In the genomic region with DNA sequence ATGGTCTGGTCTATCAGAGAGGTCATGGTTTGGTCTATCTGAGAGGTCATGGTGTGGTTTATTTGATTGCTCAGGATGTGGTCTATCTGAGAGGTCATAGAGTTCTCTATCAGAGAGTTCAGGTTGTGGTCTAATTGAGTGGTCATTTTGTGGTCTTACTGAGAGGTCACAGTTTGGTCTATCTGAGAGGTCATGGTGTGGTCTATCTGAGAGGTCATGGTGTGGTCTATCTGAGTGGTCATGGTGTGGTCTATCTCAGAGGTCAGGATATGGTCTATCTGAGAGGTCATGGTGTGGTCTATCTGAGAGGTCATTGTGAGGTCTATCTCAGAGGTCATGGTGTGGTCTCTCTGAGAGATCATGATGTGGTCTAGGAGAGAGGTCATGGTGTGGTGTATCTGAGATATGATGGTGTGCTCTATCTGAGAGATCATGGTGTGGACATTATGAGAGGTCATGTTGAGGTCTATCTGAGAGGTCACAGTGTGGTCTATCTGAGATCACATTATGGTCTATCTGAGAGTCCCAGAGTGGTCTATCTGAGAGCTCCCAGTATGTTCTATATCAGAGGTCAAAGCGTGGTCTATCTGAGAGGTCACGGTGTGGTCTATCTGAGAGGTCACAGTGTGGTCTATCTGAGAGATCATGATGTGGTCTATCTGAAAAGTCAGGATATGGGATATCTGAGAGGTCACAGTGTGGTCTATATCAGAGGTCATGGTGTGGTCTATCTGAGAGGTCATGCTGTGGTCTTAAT, we compare ENCODE assay signal across 9 mouse cellular contexts. TPM values are rescaled to one million over a fixed set of nuclear protein-coding genes. Genes with fewer than 3 reads are reported as not detected.
DNase-seq lines count a peak whose midpoint lies in the region; ATAC-seq and TF ChIP-seq lines count a peak whose summit lies in the region.
"Had no signal": no experiment of that assay in that cellular context is flagged by ENCODE, and none has a peak within 500 bp of the region (broad histone marks: within the 10 kb centered on the region; RNA-seq: fewer than 3 reads in every experiment).

No protein-coding gene starts in this region.

- H3K27ac ChIP-seq in lung, embryonic 14.5 days (ENCODE audit: low read depth), result no peak overlapping the region
- no peak overlapping the region for H3K27ac ChIP-seq in forebrain, embryonic 15.5 days (replicated peaks)
- no peak overlapping the region for H3K27ac ChIP-seq in liver, embryonic 14.5 days
- no peak overlapping the region for H3K27ac ChIP-seq in stomach, embryonic 14.5 days (ENCODE audit: low read length)

- no peaks in the 10 kb centered on the region for H3K27me3 ChIP-seq in lung, embryonic 14.5 days (ENCODE audit: insufficient read depth, low read length)
- no peaks in the 10 kb centered on the region for H3K27me3 ChIP-seq in forebrain, embryonic 15.5 days
- no peaks in the 10 kb centered on the region for H3K27me3 ChIP-seq in liver, embryonic 14.5 days (ENCODE audit: control insufficient read depth, insufficient read depth, low read length)
- no peaks in the 10 kb centered on the region for H3K27me3 ChIP-seq in stomach, embryonic 14.5 days (ENCODE audit: control insufficient read depth, insufficient read depth, low read length)

- no peaks in the 10 kb centered on the region for H3K36me3 ChIP-seq in lung, embryonic 14.5 days (ENCODE audit: insufficient read depth)
- H3K36me3 ChIP-seq in forebrain, embryonic 15.5 days, result no peaks in the 10 kb centered on the region
- no peaks in the 10 kb centered on the region for H3K36me3 ChIP-seq in liver, embryonic 14.5 days (replicated peaks; ENCODE audit: control insufficient read depth, insufficient read depth, low read depth)
- no peaks in the 10 kb centered on the region for H3K36me3 ChIP-seq in stomach, embryonic 14.5 days (ENCODE audit: control insufficient read depth, insufficient read depth, low read length)

- TF ChIP-seq EP300 in liver, embryonic 14.5 days (IDR thresholded peaks at IDR 0.05; ENCODE audit: low read depth), result no peak

- ATAC-seq in lung, embryonic 14.5 days (ENCODE audit: insufficient read depth), result peak; percentile 60
- ATAC-seq in forebrain, embryonic 15.5 days (replicated peaks), result peak; percentile 64
- ATAC-seq in liver, embryonic 14.5 days (ENCODE audit: insufficient read depth), result peak; percentile 67
- ATAC-seq in stomach, embryonic 14.5 days (ENCODE audit: insufficient number of reproducible peaks, insufficient read depth, low FRiP score, low read depth), result peak; percentile 84

- DNase-seq in lung, embryonic 14.5 days, result peak; percentile 50
- DNase-seq in lung, postnatal 10 days, result no peak
- DNase-seq in liver, embryonic 14.5 days (ENCODE audit: low read depth in 3 of 3, low spot score in 3 of 3), result peak in 1 of 3 experiments; percentile 64
- DNase-seq in urinary bladder, adult 18-20 months (ENCODE audit: low spot score in 2 of 2), result no peak
- no peak for DNase-seq in c-Kit-positive CD71-positive TER-119-positive erythroid progenitor cells, embryonic 14.5 days (ENCODE audit: low spot score)
- DNase-seq in lung, postnatal 4 days, result no peak
- DNase-seq: lung, postnatal 36 days had no signal

- WGBS in lung, embryonic 14.5 days, result 83% methylated on average over 2 of the region's 2 CpGs
- WGBS in forebrain, embryonic 15.5 days, result 80% methylated on average over 2 of the region's 2 CpGs
- 69% methylated on average over 2 of the region's 2 CpGs for WGBS in liver, embryonic 14.5 days (ENCODE audit: insufficient replicate concordance)
- WGBS in stomach, embryonic 14.5 days, result 91% methylated on average over 2 of the region's 2 CpGs

- no peak for TF ChIP-seq CTCF in lung, embryonic 14.5 days (IDR thresholded peaks at IDR 0.05; ENCODE audit: low read depth)
- no peak for TF ChIP-seq CTCF in liver, embryonic 14.5 days (IDR thresholded peaks at IDR 0.05; ENCODE audit: low read depth)

- no peaks in the 10 kb centered on the region for H3K4me1 ChIP-seq in lung, embryonic 14.5 days (ENCODE audit: insufficient read depth)
- H3K4me1 ChIP-seq in forebrain, embryonic 15.5 days, result no peaks in the 10 kb centered on the region
- H3K4me1 ChIP-seq in liver, embryonic 14.5 days (replicated peaks; ENCODE audit: control insufficient read depth in 2 of 2, insufficient read depth in 2 of 2, low read length in 1 of 2), result no peaks in the 10 kb centered on the region
- H3K4me1 ChIP-seq in stomach, embryonic 14.5 days (ENCODE audit: control insufficient read depth, insufficient read depth, low read length), result no peaks in the 10 kb centered on the region

- peaks cover 16% of the 10 kb centered on the region for H3K9me3 ChIP-seq in lung, embryonic 14.5 days (ENCODE audit: low read depth, low read length)
- H3K9me3 ChIP-seq in forebrain, embryonic 15.5 days, result peaks cover 10% of the 10 kb centered on the region
- H3K9me3 ChIP-seq in liver, embryonic 14.5 days (ENCODE audit: control insufficient read depth, low read length), result peaks cover 3% of the 10 kb centered on the region
- H3K9me3 ChIP-seq in stomach, embryonic 14.5 days (ENCODE audit: control insufficient read depth, low read depth, low read length), result peaks cover 13% of the 10 kb centered on the region; the same call in 1 of the 2 replicates

- H3K9ac ChIP-seq in lung, embryonic 14.5 days, result no peak overlapping the region
- no peak overlapping the region for H3K9ac ChIP-seq in forebrain, embryonic 15.5 days (replicated peaks)
- H3K9ac ChIP-seq in liver, embryonic 14.5 days (replicated peaks), result no peak overlapping the region
- no peak overlapping the region for H3K9ac ChIP-seq in stomach, embryonic 14.5 days (replicated peaks; ENCODE audit: low read depth, low read length)

- H3K4me3 ChIP-seq in lung, embryonic 14.5 days (ENCODE audit: low read depth, low read length), result no peak overlapping the region
- H3K4me3 ChIP-seq in forebrain, embryonic 15.5 days, result no peak overlapping the region
- H3K4me3 ChIP-seq in liver, embryonic 14.5 days (ENCODE audit: insufficient read depth in 1 of 2, low read depth in 2 of 2, low read length in 2 of 2), result no peak overlapping the region
- H3K4me3 ChIP-seq in stomach, embryonic 14.5 days (ENCODE audit: low read depth, low read length), result no peak overlapping the region

- no peak overlapping the region for H3K4me2 ChIP-seq in lung, embryonic 14.5 days
- H3K4me2 ChIP-seq in forebrain, embryonic 15.5 days (replicated peaks), result no peak overlapping the region
- H3K4me2 ChIP-seq in liver, embryonic 14.5 days (ENCODE audit: low read depth), result no peak overlapping the region
- no peak overlapping the region for H3K4me2 ChIP-seq in stomach, embryonic 14.5 days (replicated peaks; ENCODE audit: low read depth, low read length)

RNA-seq across cellular contexts. Expression of a gene that starts 11.8 kb away (rescaled TPM):
- polyA plus RNA-seq in lung, embryonic 14.5 days (2014; fragmentation: Nextera tagmentation; extraction: Ambion mirVana), result not detected in 2 replicates
- polyA plus RNA-seq in forebrain, embryonic 15.5 days (2015; fragmentation: Nextera tagmentation; extraction: Ambion mirVana), result not detected in 2 replicates
- polyA plus RNA-seq in liver, embryonic 14.5 days (2012; rRNA removed), result not detected in 2 replicates
- not detected in 2 replicates for polyA plus RNA-seq in liver, embryonic 14.5 days (2014; fragmentation: Nextera tagmentation; extraction: Ambion mirVana)
- polyA plus RNA-seq in stomach, embryonic 14.5 days (2014; fragmentation: Nextera tagmentation; extraction: Ambion mirVana), result not detected in 2 replicates
